Mouse (Mus musculus) hindbrain, postnatal 0 days (tissue): Measurements from ENCODE around the gene Ankrd1. TPM values are rescaled to one million over a fixed set of nuclear protein-coding genes. Genes with fewer than 3 reads are reported as not detected.
A peak's percentile ranks its signal among the peaks of the same experiment; 100 is the strongest.

Experiments
- ATAC-seq: fragments of 200-750 bp; cut with Nextera tagmentation; 2 replicates; pipeline ENCODE4 v1.8.0; 2017; ENCODE audit warnings: mild to moderate bottlenecking, moderate TSS enrichment, moderate library complexity
- DNase-seq: peaks from one replicate; pipeline ENCODE4 v3.0.0-alpha.2; 2015; ENCODE audit warnings: low spot score
- H3K27ac ChIP-seq: fragments of 300-500 bp; sonication (generic); 2 replicates; pipeline ENCODE4 v1.5.1; 2014; ENCODE audit warnings: mild to moderate bottlenecking
- H3K27me3 ChIP-seq: fragments of 300-500 bp; sonication (generic); 2 replicates; pipeline ENCODE4 v1.6.1; 2014; ENCODE audit warnings: low read length, mixed read lengths; ENCODE audit not compliant: insufficient read depth
- H3K36me3 ChIP-seq: fragments of 300-500 bp; sonication (generic); 2 replicates; pipeline ENCODE4 v1.6.1; 2014; ENCODE audit warnings: low read length, mixed read lengths; ENCODE audit not compliant: insufficient read depth
- H3K4me1 ChIP-seq: fragments of 300-500 bp; sonication (generic); 2 replicates; pipeline ENCODE4 v1.6.1; 2014; ENCODE audit warnings: antibody characterized with exemption, low read length, mixed read lengths; ENCODE audit not compliant: insufficient read depth
- H3K4me2 ChIP-seq: fragments of 300-500 bp; sonication (generic); 2 replicates; pipeline ENCODE4 v1.6.1; 2014; ENCODE audit warnings: low read depth, mild to moderate bottlenecking, low read length, moderate library complexity, mixed read lengths
- H3K4me3 ChIP-seq: fragments of 300-500 bp; sonication (generic); 2 replicates; pipeline ENCODE4 v1.5.1; 2014; ENCODE audit warnings: low read length
- H3K9ac ChIP-seq: fragments of 300-500 bp; sonication (generic); replicated peaks from 2 replicates; pipeline ENCODE4 v1.6.1; 2014; ENCODE audit warnings: mild to moderate bottlenecking, low read length, moderate library complexity, mixed read lengths
- H3K9me3 ChIP-seq: fragments of 300-500 bp; sonication (generic); 2 replicates; pipeline ENCODE4 v1.6.1; 2016; ENCODE audit warnings: low read length, mixed read lengths
- CTCF ChIP-seq: IDR thresholded peaks from 2 replicates; pipeline ENCODE4 v1.5.1; 2016; ENCODE audit warnings: antibody characterized with exemption, control low read depth, low read depth
- WGBS: fragments of 180-500 bp; shearing (Covaris S2); extraction: QIAGEN DNeasy Blood & Tissue Kit; methylation state at CpG from one replicate; pipeline ENCODE4 v1.1.7; 2014; 5-methylcytosine and 5-hydroxymethylcytosine counted together
- polyA plus RNA-seq: library from polyadenylated mRNA; unstranded; fragments of >200 nt; fragmentation: Nextera tagmentation; extraction: Ambion mirVana; gene quantifications from 2 replicates; pipeline ENCODE4 v1.2.1, GENCODE M21; 2015
- total RNA-seq: library from RNA; depleted of rRNA; stranded (reverse); fragments of >200 nt; gene quantifications from 2 replicates; pipeline ENCODE4 v1.2.3, GENCODE M21; 2014

Gene Ankrd1
- total and polyA plus RNA-seq, 2 experiments from 2014 or later = 0.10 TPM; not detected in 1

DNA sequence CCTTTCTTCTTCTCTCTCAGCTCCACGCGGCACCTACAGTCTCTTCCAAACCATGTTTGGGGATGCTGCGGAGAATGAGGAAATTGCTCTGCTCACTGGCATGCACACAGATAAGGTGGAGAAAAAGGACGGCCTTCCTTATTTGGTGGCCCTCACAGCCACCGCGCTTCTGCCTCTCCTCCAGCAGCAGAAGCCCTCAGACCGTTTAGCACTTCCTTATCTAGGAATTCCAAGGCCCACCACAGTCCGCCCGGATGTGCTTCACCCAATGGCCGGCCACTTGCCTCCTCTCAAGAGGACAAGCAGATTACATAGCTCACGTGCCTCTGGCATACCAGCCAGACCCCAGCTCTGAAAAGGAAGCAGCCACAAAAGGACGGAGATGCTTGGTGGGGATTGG lies 9.7 kb upstream of the Ankrd1 start:
- H3K9me3 ChIP-seq = no peaks in the 10 kb centered on the region
- no peaks in the 10 kb centered on the region for H3K27me3 ChIP-seq
- no peak overlapping the region for H3K9ac ChIP-seq
- 69% methylated on average over 12 of the region's 12 CpGs for WGBS
- DNase-seq = no peak
- ATAC-seq = no peak
- no peaks in the 10 kb centered on the region for H3K4me1 ChIP-seq
- no peaks in the 10 kb centered on the region for H3K36me3 ChIP-seq
- no peak for TF ChIP-seq CTCF
- no peak overlapping the region for H3K4me3 ChIP-seq
- no peak overlapping the region for H3K27ac ChIP-seq
- H3K4me2 ChIP-seq = no peak overlapping the region

- Histone ChIP-seq H3K4me2 (no peak overlapping the region), H3K4me1 (no peaks in the 10 kb centered on the region), H3K9me3 (no peaks in the 10 kb centered on the region), H3K27ac (no peak overlapping the region), H3K9ac (no peak overlapping the region), H3K36me3 (no peaks in the 10 kb centered on the region), H3K4me3 (no peak overlapping the region), H3K27me3 (no peaks in the 10 kb centered on the region)
- WGBS = 62% methylated on average over 9 of the region's 9 CpGs
- TF ChIP-seq CTCF = no peak
- ATAC-seq (no peak), DNase-seq (no peak)
Observed at GRCm38 (mm10) chr19:36129213-36129612, 9.3 kb upstream of the Ankrd1 start.

GRCm38 (mm10) chr19:36128440-36128839 lies 8.5 kb upstream of the Ankrd1 start:
- no peak for ATAC-seq
- no peaks in the 10 kb centered on the region for H3K27me3 ChIP-seq
- H3K4me3 ChIP-seq = no peak overlapping the region
- H3K4me1 ChIP-seq = no peaks in the 10 kb centered on the region
- WGBS = 97% methylated on average over 3 of the region's 3 CpGs
- no peaks in the 10 kb centered on the region for H3K36me3 ChIP-seq
- H3K9me3 ChIP-seq = no peaks in the 10 kb centered on the region
- no peak overlapping the region for H3K4me2 ChIP-seq
- no peak overlapping the region for H3K9ac ChIP-seq
- TF ChIP-seq CTCF = no peak
- no peak for DNase-seq
- no peak overlapping the region for H3K27ac ChIP-seq

DNA sequence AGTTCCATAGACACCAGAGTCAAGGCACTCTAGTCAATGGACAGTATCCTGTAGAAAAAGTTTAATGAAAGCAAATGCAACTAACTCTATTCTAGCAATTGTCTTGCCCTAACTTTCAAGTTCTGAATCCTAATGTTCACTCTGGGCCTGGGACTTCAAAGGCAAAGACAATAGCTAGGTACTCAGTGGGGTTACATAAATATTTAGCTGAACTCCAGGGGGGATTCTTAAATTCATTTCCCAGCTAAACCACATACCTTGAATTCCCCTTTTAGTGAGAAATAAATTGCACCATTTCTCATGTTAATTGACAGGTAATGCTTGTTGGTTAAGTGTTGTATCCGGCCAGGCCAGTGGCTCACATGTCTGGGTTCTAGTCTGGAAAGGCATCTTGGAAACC lies 4.3 kb upstream of the Ankrd1 start:
- Histone ChIP-seq H3K9me3 (no peaks in the 10 kb centered on the region; the same call in 1 of the 2 replicates), H3K4me3 (no peak overlapping the region), H3K27ac (no peak overlapping the region), H3K36me3 (no peaks in the 10 kb centered on the region), H3K9ac (no peak overlapping the region), H3K4me1 (no peaks in the 10 kb centered on the region), H3K4me2 (no peak overlapping the region), H3K27me3 (no peaks in the 10 kb centered on the region)
- 69% methylated on average over 1 of the region's 1 CpGs for WGBS
- ATAC-seq = no peak
- TF ChIP-seq CTCF = no peak
- DNase-seq = no peak

DNA sequence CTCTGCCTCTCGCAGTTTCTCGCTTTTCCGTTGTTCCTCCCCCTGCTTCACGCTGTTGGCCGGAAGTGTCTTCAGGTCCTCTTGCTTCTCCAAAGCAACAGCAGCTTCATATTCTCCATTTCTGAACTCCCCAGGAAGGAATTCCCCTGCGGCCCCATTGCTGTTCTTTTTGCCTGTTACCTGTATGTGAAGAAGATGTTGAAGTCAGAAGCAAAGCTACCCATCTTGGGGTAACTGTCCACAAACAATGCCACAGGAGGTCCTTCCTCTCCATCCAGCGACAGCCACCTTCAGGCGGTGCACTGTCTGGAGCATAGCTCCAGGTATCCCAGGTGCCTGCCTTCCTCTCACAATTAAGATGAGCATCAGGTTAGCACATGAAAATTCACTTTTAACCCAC lies 680 bp downstream of the Ankrd1 start:
- Histone ChIP-seq H3K4me2 (no peak overlapping the region), H3K9me3 (no peaks in the 10 kb centered on the region; the same call in 1 of the 2 replicates), H3K4me3 (no peak overlapping the region), H3K36me3 (no peaks in the 10 kb centered on the region), H3K4me1 (no peaks in the 10 kb centered on the region), H3K9ac (no peak overlapping the region), H3K27me3 (no peaks in the 10 kb centered on the region), H3K27ac (no peak overlapping the region)
- 94% methylated on average over 8 of the region's 8 CpGs for WGBS
- TF ChIP-seq CTCF = no peak
- ATAC-seq = no peak
- no peak for DNase-seq

- ATAC-seq = no peak
- TF ChIP-seq CTCF = no peak
- Histone ChIP-seq H3K4me2 (no peak overlapping the region), H3K27me3 (no peaks in the 10 kb centered on the region), H3K4me3 (no peak overlapping the region), H3K9me3 (no peaks in the 10 kb centered on the region), H3K9ac (no peak overlapping the region), H3K27ac (no peak overlapping the region), H3K36me3 (no peaks in the 10 kb centered on the region), H3K4me1 (no peaks in the 10 kb centered on the region)
- DNase-seq = no peak
- 92% methylated on average over 4 of the region's 4 CpGs for WGBS
Observed at GRCm38 (mm10) chr19:36116185-36116584, 3.7 kb downstream of the Ankrd1 start.

GRCm38 (mm10) chr19:36112007-36112406 lies 7.9 kb downstream of the Ankrd1 start:
- Histone ChIP-seq H3K9ac (no peak overlapping the region), H3K4me1 (no peaks in the 10 kb centered on the region), H3K9me3 (no peaks in the 10 kb centered on the region), H3K27me3 (no peaks in the 10 kb centered on the region), H3K4me3 (peak overlapping the region; percentile 18; the same call in 1 of the 2 replicates), H3K4me2 (peak overlapping the region; percentile 48), H3K36me3 (no peaks in the 10 kb centered on the region), H3K27ac (no peak overlapping the region)
- no peak for TF ChIP-seq CTCF
- DNase-seq (peak; percentile 29), ATAC-seq (no peak)
- 40% methylated on average over 17 of the region's 17 CpGs for WGBS
